Mouse (Mus musculus) intestine, postnatal 0 days (tissue): ENCODE results near the gene Ikzf2. TPM values are rescaled to one million over a fixed set of nuclear protein-coding genes. Genes with fewer than 3 reads are reported as not detected.

Source experiments
- ATAC-seq: fragments of 200-750 bp; cut with Nextera tagmentation; 2 replicates; pipeline ENCODE4 v1.8.0; 2017; ENCODE audit warnings: mild to moderate bottlenecking, moderate TSS enrichment, moderate library complexity
- H3K27ac ChIP-seq: fragments of 300-500 bp; sonication (generic); 2 replicates; pipeline ENCODE4 v1.5.1; 2014; ENCODE audit warnings: mild to moderate bottlenecking, low read depth, low read length, moderate library complexity
- H3K27me3 ChIP-seq: fragments of 300-500 bp; sonication (generic); replicated peaks from 2 replicates; pipeline ENCODE4 v1.6.1; 2014; ENCODE audit warnings: low read length, mixed read lengths; ENCODE audit not compliant: control insufficient read depth, insufficient read depth
- H3K36me3 ChIP-seq: fragments of 300-500 bp; sonication (generic); 2 replicates; pipeline ENCODE4 v1.6.1; 2014; ENCODE audit warnings: mild to moderate bottlenecking, moderate library complexity; ENCODE audit not compliant: control insufficient read depth, insufficient read depth
- H3K4me1 ChIP-seq: fragments of 300-500 bp; sonication (generic); replicated peaks from 2 replicates; pipeline ENCODE4 v1.6.1; 2014; ENCODE audit warnings: antibody characterized with exemption, low read length, mixed read lengths; ENCODE audit not compliant: control insufficient read depth, insufficient read depth
- H3K4me2 ChIP-seq: fragments of 300-500 bp; sonication (generic); replicated peaks from 2 replicates; pipeline ENCODE4 v1.6.1; 2014; ENCODE audit warnings: low read depth, mild to moderate bottlenecking, moderate library complexity
- H3K4me3 ChIP-seq: fragments of 300-500 bp; sonication (generic); 2 replicates; pipeline ENCODE4 v1.5.1; 2014; ENCODE audit warnings: low read depth, low read length
- H3K9ac ChIP-seq: fragments of 300-500 bp; sonication (generic); 2 replicates; pipeline ENCODE4 v1.6.1; 2014; ENCODE audit warnings: mild to moderate bottlenecking, low read depth, low read length
- H3K9me3 ChIP-seq: fragments of 300-500 bp; sonication (generic); 2 replicates; pipeline ENCODE4 v1.6.1; 2016; ENCODE audit warnings: mixed run types; ENCODE audit not compliant: control insufficient read depth
- CTCF ChIP-seq: sonication (generic); IDR thresholded peaks from 2 replicates; pipeline ENCODE4 v1.5.1; 2016; ENCODE audit warnings: low read depth, mild to moderate bottlenecking, control low read depth, antibody characterized with exemption, moderate library complexity
- WGBS: fragments of 180-500 bp; shearing (Covaris S2); extraction: QIAGEN DNeasy Blood & Tissue Kit; methylation state at CpG from one replicate; pipeline ENCODE4 v1.1.7; 2014; 5-methylcytosine and 5-hydroxymethylcytosine counted together
- polyA plus RNA-seq: library from polyadenylated mRNA; unstranded; fragments of >200 nt; fragmentation: Nextera tagmentation; extraction: Ambion mirVana; gene quantifications from 2 replicates; pipeline ENCODE4 v1.2.1, GENCODE M21; 2015

Gene Ikzf2
- polyA plus RNA-seq, 1 experiment from 2014 or later: 1.0 TPM

DNA sequence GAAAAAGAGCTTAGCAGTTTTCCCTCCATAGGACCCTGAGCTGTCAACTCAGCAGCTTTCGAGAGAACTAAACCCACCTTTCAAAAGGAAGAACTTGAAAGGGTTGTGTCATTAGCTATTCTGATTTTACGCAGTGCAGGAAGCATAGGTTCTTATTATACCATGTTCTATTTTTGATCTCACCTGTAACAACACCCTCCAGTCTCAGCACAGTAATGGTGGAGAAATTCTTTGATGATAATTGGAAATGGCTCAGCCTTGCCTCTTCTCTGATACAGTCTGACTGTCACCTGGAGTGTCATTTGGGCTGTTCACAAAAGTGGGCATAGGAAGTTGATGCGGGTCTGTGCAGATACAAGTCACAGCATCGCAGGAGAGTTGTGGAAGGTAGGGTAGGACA, 195.0 kb downstream of the Ikzf2 start:
- WGBS: 92% methylated on average over 4 of the region's 4 CpGs
- TF ChIP-seq CTCF: no peak

DNA sequence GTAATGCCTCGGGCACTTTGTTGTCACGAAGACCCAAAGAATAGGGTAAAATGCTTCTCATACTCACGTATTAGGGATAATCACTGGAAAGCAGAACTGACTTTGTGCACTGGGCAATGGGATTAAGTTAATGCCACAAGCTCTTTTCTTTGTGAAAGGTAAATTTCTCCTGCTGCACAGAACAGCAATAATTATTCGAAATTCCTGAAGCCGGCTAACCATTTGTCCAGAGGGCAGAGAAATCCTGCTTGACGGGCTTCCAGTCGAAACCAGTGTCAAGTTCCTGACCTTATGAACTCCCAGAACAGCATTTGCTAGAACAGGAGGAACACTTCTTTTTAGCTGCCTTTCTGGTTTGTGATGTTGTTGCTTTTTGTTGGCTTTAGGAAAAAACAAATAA, 198.0 kb downstream of the Ikzf2 start:
- WGBS: 57% methylated on average over 7 of the region's 7 CpGs
- Histone ChIP-seq H3K9ac (no peak overlapping the region), H3K4me2 (no peak overlapping the region), H3K4me3 (no peak overlapping the region), H3K4me1 (no peaks in the 10 kb centered on the region), H3K27ac (no peak overlapping the region), H3K36me3 (no peaks in the 10 kb centered on the region), H3K9me3 (no peaks in the 10 kb centered on the region), H3K27me3 (no peaks in the 10 kb centered on the region)
- TF ChIP-seq CTCF: no peak
- ATAC-seq: no peak

More for the DNA sequence above, 195.0 kb downstream of the Ikzf2 start:
- ATAC-seq: no peak
- Histone ChIP-seq H3K9me3 (no peaks in the 10 kb centered on the region), H3K36me3 (no peaks in the 10 kb centered on the region), H3K27me3 (no peaks in the 10 kb centered on the region), H3K4me1 (no peaks in the 10 kb centered on the region), H3K4me3 (no peak overlapping the region), H3K9ac (no peak overlapping the region), H3K27ac (no peak overlapping the region), H3K4me2 (no peak overlapping the region)

DNA sequence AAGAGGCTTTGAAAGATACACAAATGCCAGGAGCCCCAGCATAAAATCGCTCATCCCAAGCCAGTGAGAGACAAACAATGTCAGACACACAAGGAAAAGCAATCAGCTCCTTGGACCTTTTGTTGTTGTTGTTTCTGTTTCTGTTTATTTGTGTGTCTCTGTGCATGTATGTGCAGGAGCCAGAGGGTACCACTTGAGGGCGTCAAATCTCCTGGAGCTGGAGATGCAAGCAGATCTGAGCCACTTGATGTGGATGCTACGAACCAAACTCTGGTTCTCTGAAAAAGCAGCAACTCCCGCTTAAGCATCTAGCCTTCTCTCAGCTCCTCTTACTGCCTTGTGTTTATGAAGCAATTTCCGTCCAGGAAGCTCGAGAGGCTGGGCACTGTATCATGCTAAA, 198.4 kb downstream of the Ikzf2 start:
- 61% methylated on average over 6 of the region's 6 CpGs for WGBS
- Histone ChIP-seq H3K27ac (no peak overlapping the region), H3K27me3 (no peaks in the 10 kb centered on the region), H3K36me3 (no peaks in the 10 kb centered on the region), H3K9me3 (no peaks in the 10 kb centered on the region), H3K4me1 (no peaks in the 10 kb centered on the region), H3K4me3 (no peak overlapping the region), H3K9ac (no peak overlapping the region), H3K4me2 (no peak overlapping the region)
- ATAC-seq: no peak
- 0 out of 2 replicates have a peak, but pooled peaks have one; percentile 17 for TF ChIP-seq CTCF

Other genes starting within 250 kb of the Ikzf2 start
- gene Spag16, start 139.7 kb upstream of the Ikzf2 start, polyA plus RNA-seq: 0.04 and 0.08 TPM in 2 replicates